Mouse (Mus musculus): ENCODE data around the gene Lasp1. TPM values are rescaled to one million over a fixed set of nuclear protein-coding genes. Genes with fewer than 3 reads are reported as not detected.

The Lasp1 gene
- total and polyA plus RNA-seq, 3 experiments: 12.5 to 45.4 (median 18.6) TPM

DNA sequence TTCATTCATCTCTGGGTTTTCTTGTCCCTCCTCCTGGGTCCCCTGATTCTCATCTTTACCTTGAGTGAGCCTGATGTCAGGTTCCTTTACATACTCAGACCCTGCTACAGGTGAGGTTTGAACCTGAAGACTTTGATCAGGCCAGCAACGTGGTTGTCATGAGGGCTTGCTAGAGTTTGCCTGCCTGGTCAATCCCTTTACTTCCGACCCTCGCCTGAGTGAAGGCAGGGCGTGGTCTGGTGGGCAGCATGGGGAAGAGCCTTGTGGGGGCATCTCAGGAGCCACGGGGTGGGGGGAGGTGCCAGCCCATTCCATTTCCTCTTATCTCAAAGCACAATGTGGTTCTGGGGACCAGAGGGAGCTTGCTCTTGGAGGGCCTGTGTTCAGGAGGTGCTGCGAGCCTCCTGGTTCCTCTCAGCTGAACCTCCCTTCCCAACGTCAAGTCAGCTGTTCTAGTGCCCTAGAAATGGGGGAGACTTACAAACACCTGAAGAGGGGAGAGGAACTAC, 38.9 kb downstream of the Lasp1 start:
- Histone ChIP-seq H3K4me2 (ENCODE audit: insufficient read depth, low read depth, poor library complexity, severe bottlenecking) (no peak overlapping the region), H3K27ac (ENCODE audit: insufficient read depth, low read depth) (no peak overlapping the region), H3K27me3 (replicated peaks) (no peaks in the 10 kb centered on the region), H3K9ac (ENCODE audit: insufficient read depth, low read depth) (no peak overlapping the region), H3K9me3 (replicated peaks; ENCODE audit: low read length) (no peaks in the 10 kb centered on the region), H3K36me3 (replicated peaks in 1 of 2; ENCODE audit: control insufficient read depth in 1 of 2, insufficient read depth in 1 of 2, low read length in 1 of 2) (peaks cover 20 to 60% of the 10 kb centered on the region in 2 experiments), H3K4me1 (ENCODE audit: control insufficient read depth in 1 of 2, insufficient read depth in 2 of 2) (peaks cover 6 to 45% of the 10 kb centered on the region in 2 experiments), H3K79me2 (replicated peaks; ENCODE audit: control insufficient read depth, extremely low read depth, insufficient read depth, poor library complexity, severe bottlenecking) (no peaks in the 10 kb centered on the region), H3K4me3 (replicated peaks in 1 of 3; ENCODE audit: low read depth in 2 of 3, low read length in 2 of 3, poor library complexity in 1 of 3) (no peak overlapping the region)
- dilution Hi-C loops (cut with MboI; ENCODE audit: extremely low pct_ligation_motif_present, extremely low pct_unique_long_range_greater_than_20kb, low sequenced_read_pairs) (no loop called here), in situ Hi-C loops (cut with MboI; ENCODE audit: low pct_ligation_motif_present, low pct_unique_long_range_greater_than_20kb, low sequenced_read_pairs) (no loop called here)
- no peak for DNase-seq (ENCODE audit: extremely low read depth)
- TF ChIP-seq MAX (IDR thresholded peaks at IDR 0.05; ENCODE audit: low read length) (no peak), MAFK (IDR thresholded peaks at IDR 0.05; ENCODE audit: insufficient replicate concordance, low read length) (no peak), JUND (conservative IDR thresholded peaks at IDR 0.05; ENCODE audit: low read depth, low read length) (no peak), SIN3A (IDR thresholded peaks at IDR 0.05; ENCODE audit: low read length) (no peak), ZC3H11A (IDR thresholded peaks at IDR 0.05; ENCODE audit: low read depth, low read length) (no peak), NRF1 (IDR thresholded peaks at IDR 0.05; ENCODE audit: low read depth, low read length) (no peak), ZKSCAN1 (IDR thresholded peaks at IDR 0.05; ENCODE audit: borderline replicate concordance, low read depth, low read length) (no peak), TBP (conservative IDR thresholded peaks at IDR 0.05; ENCODE audit: low read depth, low read length) (no peak), JUN (IDR thresholded peaks at IDR 0.05; ENCODE audit: insufficient read depth, low read depth, low read length) (no peak), MEF2A (IDR thresholded peaks at IDR 0.05; ENCODE audit: borderline replicate concordance, low read depth, low read length) (no peak), NELFE (IDR thresholded peaks at IDR 0.05; ENCODE audit: low read depth, low read length) (no peak), USF1 (IDR thresholded peaks at IDR 0.05; ENCODE audit: low read depth, low read length) (no peak), MYC (IDR thresholded peaks at IDR 0.05; ENCODE audit: low read depth, low read length) (no peak), ZMIZ1 (IDR thresholded peaks at IDR 0.05; ENCODE audit: low read depth, low read length) (no peak), GABPA (IDR thresholded peaks at IDR 0.05; ENCODE audit: insufficient replicate concordance, low read depth, low read length) (no peak), MXI1 (IDR thresholded peaks at IDR 0.05; ENCODE audit: low read depth, low read length) (no peak), UBTF (IDR thresholded peaks at IDR 0.05; ENCODE audit: low read depth, low read length) (no peak)

DNA sequence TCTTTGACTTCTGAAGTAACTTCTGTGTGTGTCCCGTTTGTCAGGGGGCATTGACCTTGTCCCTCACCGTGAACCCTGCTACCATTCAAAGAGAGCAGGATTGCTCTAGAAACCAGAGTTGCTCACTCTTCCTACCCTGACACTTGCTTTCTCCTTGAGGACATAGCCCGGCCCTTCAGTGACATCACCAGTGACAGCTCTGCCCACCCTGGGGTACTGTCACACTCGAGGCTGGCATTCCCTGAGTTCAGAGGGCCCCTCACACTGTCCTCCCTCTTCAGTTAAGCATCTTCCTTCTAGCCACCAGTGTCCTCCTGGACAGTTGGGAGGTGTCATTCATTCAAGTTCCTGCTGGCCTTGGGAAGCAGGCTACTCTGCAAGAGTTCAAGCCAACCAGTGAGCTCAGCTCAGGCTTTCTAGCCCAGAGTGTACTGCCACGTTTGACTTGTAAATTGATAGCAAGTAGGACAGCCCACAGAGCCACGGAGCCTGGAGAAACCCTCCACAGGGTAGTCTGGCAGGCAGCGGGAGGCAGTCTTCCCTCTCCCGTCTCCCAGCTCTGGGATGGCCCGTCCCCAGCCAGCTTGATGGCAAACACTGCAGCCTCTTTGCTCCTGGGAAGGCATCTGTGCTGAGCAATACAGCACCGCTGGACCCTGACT, 40.1 kb downstream of the Lasp1 start:
- H3K4me3 ChIP-seq (replicated peaks in 1 of 3; ENCODE audit: low read depth in 2 of 3, low read length in 2 of 3, poor library complexity in 1 of 3): no peak overlapping the region
- peaks cover 6 to 45% of the 10 kb centered on the region in 2 experiments for H3K4me1 ChIP-seq (ENCODE audit: control insufficient read depth in 1 of 2, insufficient read depth in 2 of 2)
- H3K4me2 ChIP-seq (ENCODE audit: insufficient read depth, low read depth, poor library complexity, severe bottlenecking): no peak overlapping the region
- peaks cover 17 to 56% of the 10 kb centered on the region in 2 experiments for H3K36me3 ChIP-seq (replicated peaks in 1 of 2; ENCODE audit: control insufficient read depth in 1 of 2, insufficient read depth in 1 of 2, low read length in 1 of 2)
- DNase-seq (ENCODE audit: extremely low read depth): no peak
- H3K27ac ChIP-seq (ENCODE audit: insufficient read depth, low read depth): no peak overlapping the region
- H3K9ac ChIP-seq (ENCODE audit: insufficient read depth, low read depth): no peak overlapping the region
- no peaks in the 10 kb centered on the region for H3K27me3 ChIP-seq (replicated peaks)
- in situ Hi-C loops (cut with MboI; ENCODE audit: low pct_ligation_motif_present, low pct_unique_long_range_greater_than_20kb, low sequenced_read_pairs) (no loop called here), dilution Hi-C loops (cut with MboI; ENCODE audit: extremely low pct_ligation_motif_present, extremely low pct_unique_long_range_greater_than_20kb, low sequenced_read_pairs) (no loop called here)
- TF ChIP-seq TCF12 (IDR thresholded peaks at IDR 0.05; ENCODE audit: low read depth, low read length) (no peak), ETS1 (conservative IDR thresholded peaks at IDR 0.05; ENCODE audit: low read depth, low read length) (no peak), JUND (conservative IDR thresholded peaks at IDR 0.05; ENCODE audit: low read depth, low read length) (no peak), ZC3H11A (IDR thresholded peaks at IDR 0.05; ENCODE audit: low read depth, low read length) (no peak), SIN3A (IDR thresholded peaks at IDR 0.05; ENCODE audit: low read length) (no peak), CHD1 (IDR thresholded peaks at IDR 0.05; ENCODE audit: low read depth, low read length) (no peak), UBTF (IDR thresholded peaks at IDR 0.05; ENCODE audit: low read depth, low read length) (no peak), POLR2AphosphoS2 (IDR thresholded peaks at IDR 0.05; ENCODE audit: low read depth, low read length) (no peak), ZKSCAN1 (IDR thresholded peaks at IDR 0.05; ENCODE audit: borderline replicate concordance, low read depth, low read length) (no peak), NELFE (IDR thresholded peaks at IDR 0.05; ENCODE audit: low read depth, low read length) (no peak)
- H3K9me3 ChIP-seq (replicated peaks; ENCODE audit: low read length): no peaks in the 10 kb centered on the region
- no peaks in the 10 kb centered on the region for H3K79me2 ChIP-seq (replicated peaks; ENCODE audit: control insufficient read depth, extremely low read depth, insufficient read depth, poor library complexity, severe bottlenecking)

Measured in CH12.LX (cell line).